Mouse (Mus musculus) hindbrain, embryonic 14.5 days (tissue): ENCODE results near the gene Pde3a. TPM values are rescaled to one million over a fixed set of nuclear protein-coding genes. Genes with fewer than 3 reads are reported as not detected.

Experiments
- ATAC-seq: fragments of 200-750 bp; cut with Nextera tagmentation; 2 replicates; pipeline ENCODE4 v1.8.0; 2017; ENCODE audit warnings: moderate number of reproducible peaks, mild to moderate bottlenecking, moderate TSS enrichment, moderate library complexity; ENCODE audit not compliant: low FRiP score
- DNase-seq: peaks from one replicate; pipeline ENCODE4 v3.0.0-alpha.2; 2015; ENCODE audit warnings: low spot score
- H3K27ac ChIP-seq: fragments of 300-500 bp; sonication (generic); 2 replicates; pipeline ENCODE4 v1.5.1; 2014; ENCODE audit warnings: mild to moderate bottlenecking, moderate library complexity
- H3K27me3 ChIP-seq: fragments of 300-500 bp; sonication (generic); 2 replicates; pipeline ENCODE4 v1.6.1; 2014; ENCODE audit warnings: mild to moderate bottlenecking, low read length, mixed read lengths; ENCODE audit not compliant: control insufficient read depth, insufficient read depth
- H3K36me3 ChIP-seq: fragments of 300-500 bp; sonication (generic); replicated peaks from 2 replicates; pipeline ENCODE4 v1.6.1; 2014; ENCODE audit not compliant: control insufficient read depth, insufficient read depth
- H3K4me1 ChIP-seq: fragments of 300-500 bp; sonication (generic); replicated peaks from 2 replicates; pipeline ENCODE4 v1.6.1; 2014; ENCODE audit warnings: antibody characterized with exemption, low read length, mixed read lengths; ENCODE audit not compliant: control insufficient read depth, insufficient read depth
- H3K4me2 ChIP-seq: fragments of 300-500 bp; sonication (generic); replicated peaks from 2 replicates; pipeline ENCODE4 v1.6.1; 2014; ENCODE audit warnings: mild to moderate bottlenecking, moderate library complexity
- H3K4me3 ChIP-seq: fragments of 300-500 bp; sonication (generic); replicated peaks from 2 replicates; pipeline ENCODE4 v1.5.1; 2014; ENCODE audit warnings: mild to moderate bottlenecking, low read length
- H3K9ac ChIP-seq: fragments of 300-500 bp; sonication (generic); 2 replicates; pipeline ENCODE4 v1.6.1; 2014
- H3K9me3 ChIP-seq: fragments of 300-500 bp; sonication (generic); 2 replicates; pipeline ENCODE4 v1.6.1; 2016; ENCODE audit warnings: low read length; ENCODE audit not compliant: control insufficient read depth
- WGBS: fragments of 180-500 bp; shearing (Covaris S2); extraction: QIAGEN DNeasy Blood & Tissue Kit; methylation state at CpG from one replicate; pipeline ENCODE4 v1.1.7; 2014; 5-methylcytosine and 5-hydroxymethylcytosine counted together
- polyA plus RNA-seq: library from polyadenylated mRNA; unstranded; fragments of >200 nt; fragmentation: Nextera tagmentation; extraction: Ambion mirVana; gene quantifications from 2 replicates; pipeline ENCODE4 v1.2.1, GENCODE M21; 2014

Pde3a gene
- polyA plus RNA-seq, 1 experiment from 2014 or later = 2.7 TPM

GRCm38 (mm10) chr6:141433917-141434756, 185.1 kb downstream of the Pde3a start:
- Histone ChIP-seq H3K27ac (peak overlapping the region; percentile 33; the same call in 1 of the 2 replicates), H3K4me1 (peaks cover 16% of the 10 kb centered on the region; the same call in 1 of the 2 replicates), H3K4me2 (peak overlapping the region; percentile 24; the same call in 1 of the 2 replicates), H3K27me3 (no peaks in the 10 kb centered on the region), H3K4me3 (no peak overlapping the region), H3K9me3 (0 out of 2 replicates have a peak, but pooled peaks cover 3% of the 10 kb centered on the region), H3K9ac (no peak overlapping the region), H3K36me3 (no peaks in the 10 kb centered on the region)
- DNase-seq (peak; percentile 38), ATAC-seq (peak; percentile 74)
- 34% methylated on average over 10 of the region's 10 CpGs for WGBS

GRCm38 (mm10) chr6:141435160-141435559, 186.1 kb downstream of the Pde3a start:
- WGBS = 76% methylated on average over 4 of the region's 4 CpGs
- Histone ChIP-seq H3K4me1 (peaks cover 16% of the 10 kb centered on the region; the same call in 1 of the 2 replicates), H3K4me2 (no peak overlapping the region), H3K27me3 (no peaks in the 10 kb centered on the region), H3K9me3 (0 out of 2 replicates have a peak, but pooled peaks cover 3% of the 10 kb centered on the region), H3K27ac (no peak overlapping the region), H3K9ac (no peak overlapping the region), H3K36me3 (no peaks in the 10 kb centered on the region), H3K4me3 (no peak overlapping the region)
- ATAC-seq = no peak
- no peak for DNase-seq

- ATAC-seq = no peak
- H3K9ac ChIP-seq = no peak overlapping the region
- no peaks in the 10 kb centered on the region for H3K36me3 ChIP-seq
- H3K9me3 ChIP-seq = 0 out of 2 replicates have a peak, but pooled peaks cover 3% of the 10 kb centered on the region
- no peak overlapping the region for H3K4me2 ChIP-seq
- DNase-seq = no peak
- 0 out of 2 replicates have a peak, but pooled peaks cover 4% of the 10 kb centered on the region for H3K4me1 ChIP-seq
- no peak overlapping the region for H3K4me3 ChIP-seq
- 85% methylated on average over 3 of the region's 3 CpGs for WGBS
- H3K27me3 ChIP-seq = no peaks in the 10 kb centered on the region
- H3K27ac ChIP-seq = no peak overlapping the region
Measured at GRCm38 (mm10) chr6:141439965-141440364, 190.9 kb downstream of the Pde3a start.

- Histone ChIP-seq H3K4me2 (no peak overlapping the region), H3K36me3 (no peaks in the 10 kb centered on the region), H3K9me3 (no peaks in the 10 kb centered on the region), H3K4me3 (no peak overlapping the region), H3K9ac (no peak overlapping the region), H3K27me3 (no peaks in the 10 kb centered on the region), H3K27ac (no peak overlapping the region), H3K4me1 (no peaks in the 10 kb centered on the region)
- DNase-seq = peak; percentile 88
- 12% methylated on average over 3 of the region's 3 CpGs for WGBS
- ATAC-seq = peak; percentile 60; the same call in 1 of the 2 replicates
Measured at GRCm38 (mm10) chr6:141447547-141447946, 198.5 kb downstream of the Pde3a start.

GRCm38 (mm10) chr6:141448886-141449285, 199.8 kb downstream of the Pde3a start:
- Histone ChIP-seq H3K4me1 (no peaks in the 10 kb centered on the region), H3K27ac (no peak overlapping the region), H3K9ac (no peak overlapping the region), H3K9me3 (no peaks in the 10 kb centered on the region), H3K36me3 (no peaks in the 10 kb centered on the region), H3K4me2 (no peak overlapping the region), H3K4me3 (no peak overlapping the region), H3K27me3 (no peaks in the 10 kb centered on the region)
- WGBS = 72% methylated on average over 8 of the region's 8 CpGs
- DNase-seq = no peak
- no peak for ATAC-seq

GRCm38 (mm10) chr6:141455335-141455734, 206.3 kb downstream of the Pde3a start:
- Histone ChIP-seq H3K9me3 (no peaks in the 10 kb centered on the region), H3K4me2 (no peak overlapping the region), H3K9ac (no peak overlapping the region), H3K36me3 (no peaks in the 10 kb centered on the region), H3K4me3 (no peak overlapping the region), H3K27me3 (no peaks in the 10 kb centered on the region), H3K4me1 (no peaks in the 10 kb centered on the region), H3K27ac (no peak overlapping the region)
- no peak for ATAC-seq
- WGBS = 86% methylated on average over 5 of the region's 5 CpGs
- DNase-seq = no peak

- DNase-seq = no peak
- no peak overlapping the region for H3K4me3 ChIP-seq
- WGBS = 95% methylated on average over 3 of the region's 3 CpGs
Measured at GRCm38 (mm10) chr6:141456591-141456990, 207.5 kb downstream of the Pde3a start.

GRCm38 (mm10) chr6:141470251-141470650, 221.2 kb downstream of the Pde3a start:
- ATAC-seq (no peak), DNase-seq (no peak)
- Histone ChIP-seq H3K36me3 (no peaks in the 10 kb centered on the region), H3K9ac (no peak overlapping the region), H3K27ac (no peak overlapping the region), H3K4me1 (no peaks in the 10 kb centered on the region), H3K9me3 (no peaks in the 10 kb centered on the region), H3K27me3 (no peaks in the 10 kb centered on the region), H3K4me2 (no peak overlapping the region), H3K4me3 (no peak overlapping the region)
- WGBS = 92% methylated on average over 2 of the region's 2 CpGs

More at GRCm38 (mm10) chr6:141456591-141456990, 207.5 kb downstream of the Pde3a start:
- Histone ChIP-seq H3K27me3 (no peaks in the 10 kb centered on the region), H3K4me2 (no peak overlapping the region), H3K36me3 (no peaks in the 10 kb centered on the region), H3K9ac (no peak overlapping the region), H3K4me1 (no peaks in the 10 kb centered on the region), H3K27ac (no peak overlapping the region), H3K9me3 (no peaks in the 10 kb centered on the region)
- ATAC-seq = no peak

- WGBS = 73% methylated on average over 2 of the region's 2 CpGs
- DNase-seq = no peak
- Histone ChIP-seq H3K9me3 (no peaks in the 10 kb centered on the region), H3K4me3 (no peak overlapping the region), H3K27me3 (no peaks in the 10 kb centered on the region), H3K4me2 (no peak overlapping the region), H3K4me1 (no peaks in the 10 kb centered on the region), H3K36me3 (no peaks in the 10 kb centered on the region), H3K27ac (no peak overlapping the region), H3K9ac (no peak overlapping the region)
- no peak for ATAC-seq
Measured at GRCm38 (mm10) chr6:141474223-141474622, 225.2 kb downstream of the Pde3a start.
